Mouse (Mus musculus) gastrocnemius, adult 2 months (tissue): Measurements from ENCODE around the gene Bax. TPM values are rescaled to one million over a fixed set of nuclear protein-coding genes. Genes with fewer than 3 reads are reported as not detected.
A peak's percentile ranks its signal among the peaks of the same experiment; 100 is the strongest.

ENCODE experiments used
- DNase-seq: peaks from one replicate; pipeline ENCODE4 v3.0.0; 2022
- H3K27ac ChIP-seq: fragments of 200-600 bp; 2 replicates; pipeline ENCODE4 v1.8.1; 2022; ENCODE audit warnings: mild to moderate bottlenecking
- H3K4me3 ChIP-seq: fragments of 200-600 bp; 2 replicates; pipeline ENCODE4 v1.8.1; 2022; ENCODE audit warnings: mild to moderate bottlenecking, moderate library complexity
- CTCF ChIP-seq: fragments of 200-600 bp; IDR thresholded peaks from 2 replicates; pipeline ENCODE4 v1.8.1; 2022; ENCODE audit warnings: antibody characterized with exemption, mild to moderate bottlenecking, moderate library complexity
- intact Hi-C: fragments of 180-260 bp; cut with DNase I; formaldehyde crosslinking; loops from one replicate; pipeline ENCODE4 v1.15.1; 2025
- total RNA-seq, 2 experiments: library from RNA; stranded (reverse); gene quantifications; 2 replicates each; pipeline ENCODE4 v1.2.3; 2021

Gene Bax
- total RNA-seq, 2 experiments from 2014 or later, result 17.6 to 18.4 TPM

DNA sequence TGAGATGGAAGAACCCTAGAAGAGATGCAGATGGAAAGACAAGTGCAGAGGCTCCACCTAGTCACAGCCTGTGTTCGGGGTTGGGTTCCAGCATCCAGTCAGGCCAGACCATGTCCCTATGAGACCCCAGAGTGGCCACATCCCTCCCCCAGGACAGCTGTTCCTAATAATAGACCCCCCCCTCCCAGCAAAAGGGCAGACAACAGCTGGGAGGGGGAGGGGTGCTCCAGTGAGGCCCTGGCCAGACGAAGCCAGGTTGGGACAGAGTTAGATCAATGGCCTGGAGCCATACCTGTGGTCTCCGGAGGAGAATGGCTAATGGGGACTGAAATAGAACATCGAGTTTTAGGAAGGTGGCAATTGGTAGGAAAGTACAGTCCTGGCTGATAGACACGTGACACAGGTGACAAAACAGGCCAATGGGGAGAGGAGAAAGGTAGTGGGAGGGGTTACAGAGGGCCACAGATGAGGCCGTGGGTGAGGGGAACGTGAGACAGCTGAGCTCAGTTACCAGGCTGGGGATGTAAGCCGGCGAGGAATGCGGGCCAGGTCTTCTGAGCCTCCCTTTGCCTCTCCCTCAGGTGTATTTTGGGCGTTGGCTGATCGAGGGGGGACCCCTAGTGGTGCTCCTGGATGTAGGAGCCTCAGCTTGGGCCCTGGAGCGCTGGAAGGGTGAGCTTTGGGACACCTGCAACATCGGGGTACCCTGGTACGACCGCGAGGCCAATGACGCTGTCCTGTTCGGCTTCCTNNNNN, 29.0 kb downstream of the Bax start, which contains the start of gene Ruvbl2:
Ruvbl2 (minus strand) TSS at position 576 of the 756 bp plus-strand sequence.
- intact Hi-C loops, result loop anchor here (1.0 kb wide), 1 partner anchor 32 kb away; the partner anchor contains the start of gene Kcna7
- peak; percentile 68 for TF ChIP-seq CTCF
- peak; percentile 88 for DNase-seq
- Histone ChIP-seq H3K27ac (peak within 1 kb of the TSS; percentile 97), H3K4me3 (peak within 1 kb of the TSS; percentile 87)

DNA sequence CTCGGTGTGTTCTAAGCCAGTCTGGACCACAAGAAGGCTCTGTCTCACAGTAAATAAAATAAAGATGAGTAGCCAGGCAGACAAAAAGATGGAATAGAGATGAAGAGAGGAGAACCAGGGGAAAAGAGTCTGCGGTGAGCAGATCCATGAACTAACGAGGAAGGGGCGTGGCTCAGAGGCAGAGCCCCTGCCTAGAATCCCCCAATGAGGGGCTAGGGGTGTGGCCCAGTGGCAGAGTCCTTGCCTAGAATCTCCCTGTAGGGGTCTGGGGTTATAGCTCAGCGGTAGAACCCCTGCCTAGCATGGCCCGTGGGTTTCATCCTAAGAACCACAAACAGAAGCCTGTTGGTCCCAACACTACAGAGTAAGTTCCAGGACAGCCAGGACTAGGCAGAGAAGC, 29.7 kb downstream of the Bax start:
- Histone ChIP-seq H3K27ac (peak overlapping the region; percentile 97), H3K4me3 (peak overlapping the region; percentile 87)
- DNase-seq, result no peak
- intact Hi-C loops, result no loop called here
- no peak for TF ChIP-seq CTCF

DNA sequence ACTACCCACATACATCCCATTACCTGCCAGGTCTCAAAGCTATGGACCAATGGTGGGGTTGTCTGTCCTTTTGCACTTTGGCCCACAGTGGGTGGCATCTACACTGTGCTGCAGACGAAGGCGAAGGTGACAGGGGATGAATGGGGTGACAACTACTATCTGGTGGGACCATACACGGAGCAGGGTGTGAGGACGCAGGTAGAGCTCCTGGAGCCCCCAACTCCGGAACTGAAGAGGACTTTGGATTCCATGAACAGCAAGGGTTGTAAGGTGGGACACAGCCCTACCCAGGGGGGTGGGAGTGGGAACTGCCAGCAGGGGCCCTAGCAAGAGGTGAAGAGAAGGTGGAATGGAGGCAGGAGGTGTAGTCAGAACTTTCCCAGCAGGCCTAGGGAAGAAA, 30.3 kb downstream of the Bax start:
- no peak for DNase-seq
- TF ChIP-seq CTCF, result no peak
- intact Hi-C loops, result no loop called here
- Histone ChIP-seq H3K27ac (peak overlapping the region; percentile 97), H3K4me3 (peak overlapping the region; percentile 87)

DNA sequence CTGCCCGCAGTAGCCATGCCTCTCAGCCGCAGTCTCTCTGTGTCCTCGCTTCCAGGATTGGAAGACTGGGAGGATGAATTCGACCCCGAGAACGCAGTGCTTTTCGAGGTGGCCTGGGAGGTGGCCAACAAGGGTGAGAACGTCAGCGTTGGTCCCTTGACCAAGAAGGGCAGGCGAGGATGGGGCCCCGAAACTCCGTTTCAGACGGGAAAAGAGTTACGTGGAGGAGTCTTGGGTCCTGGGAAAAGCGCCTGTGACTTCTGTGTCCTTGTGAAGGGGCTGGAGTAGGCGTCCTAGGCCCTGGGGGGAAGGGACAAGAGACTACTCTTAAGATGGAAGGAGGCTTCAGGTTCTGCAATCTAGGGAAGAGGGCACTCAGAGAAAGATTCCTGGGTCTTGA, 31.7 kb downstream of the Bax start:
- Histone ChIP-seq H3K4me3 (peak overlapping the region; percentile 87), H3K27ac (peak overlapping the region; percentile 97)
- no peak for TF ChIP-seq CTCF
- DNase-seq, result no peak
- intact Hi-C loops, result no loop called here

DNA sequence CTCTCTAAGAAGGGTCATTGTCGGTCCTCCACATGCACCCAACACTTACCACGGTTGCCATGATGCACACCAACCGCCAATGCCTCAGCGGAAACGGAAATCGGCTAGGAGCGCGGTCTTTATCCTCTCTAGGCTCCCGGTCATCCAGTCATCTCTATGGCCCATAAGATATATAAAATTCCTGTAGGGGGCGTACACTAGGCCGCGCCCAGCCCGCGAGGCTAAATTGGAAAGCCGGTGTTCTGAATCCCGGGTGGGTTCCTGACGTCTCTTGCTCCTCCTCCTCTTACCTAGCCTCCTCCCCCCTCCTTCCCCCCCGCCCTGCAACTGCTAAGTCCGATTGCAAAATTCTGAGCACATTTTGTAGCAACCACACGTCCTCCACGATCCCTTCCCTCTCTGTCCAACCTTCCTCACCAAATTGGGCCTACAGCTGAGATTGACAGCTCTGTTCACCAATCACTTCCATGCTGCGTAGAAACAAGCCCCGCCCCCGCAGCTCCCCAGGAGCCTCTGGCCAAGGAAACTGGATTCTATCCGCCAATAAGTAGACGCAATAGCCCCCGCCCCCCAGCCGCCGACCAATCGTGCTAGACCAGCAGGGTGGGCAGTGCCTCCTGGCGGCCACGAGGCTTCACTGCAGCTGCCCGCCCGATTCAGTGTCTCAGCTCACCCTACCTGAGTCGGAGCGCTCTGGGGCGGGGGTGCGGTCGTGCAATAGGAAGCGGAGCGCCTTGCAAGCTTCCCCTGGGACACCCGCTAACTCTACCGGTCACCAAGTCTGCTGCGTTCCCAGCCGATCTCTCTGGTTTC, 32.3 kb downstream of the Bax start, which contains the start of gene Gys1:
Gys1 (plus strand) TSS at position 642 of the 813 bp plus-strand sequence.
- Histone ChIP-seq H3K27ac (peak within 1 kb of the TSS; percentile 97), H3K4me3 (peak within 1 kb of the TSS; percentile 87)
- DNase-seq, result peak; percentile 100
- intact Hi-C loops, result loop anchor here (1.0 kb wide), 1 partner anchor 29 kb away; the partner anchor contains the start of gene Kcna7
- TF ChIP-seq CTCF, result peak; percentile 90

DNA sequence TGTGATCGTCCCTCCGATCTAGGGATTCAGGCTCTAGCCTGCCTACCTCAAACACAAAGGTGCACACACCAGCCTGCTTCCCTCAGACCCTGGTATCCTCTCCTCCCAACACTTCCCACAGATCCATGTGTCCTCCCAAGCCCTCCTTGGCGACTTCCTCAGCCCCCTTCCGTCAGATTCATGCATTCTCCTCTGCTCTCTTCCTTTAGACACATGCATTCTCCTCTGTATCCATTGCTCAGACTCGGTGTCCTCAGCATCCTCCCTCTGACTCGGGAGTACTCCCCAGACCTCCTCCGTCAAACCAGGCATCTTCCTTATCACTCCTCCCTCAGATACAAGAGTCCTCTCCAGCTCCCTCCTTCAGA, 32.9 kb downstream of the Bax start:
- no peak for TF ChIP-seq CTCF
- intact Hi-C loops, result loop anchor here (1.0 kb wide), 1 partner anchor 29 kb away; the partner anchor contains the start of gene Kcna7
- Histone ChIP-seq H3K4me3 (peak overlapping the region; percentile 87), H3K27ac (peak overlapping the region; percentile 97)
- DNase-seq, result no peak

DNA sequence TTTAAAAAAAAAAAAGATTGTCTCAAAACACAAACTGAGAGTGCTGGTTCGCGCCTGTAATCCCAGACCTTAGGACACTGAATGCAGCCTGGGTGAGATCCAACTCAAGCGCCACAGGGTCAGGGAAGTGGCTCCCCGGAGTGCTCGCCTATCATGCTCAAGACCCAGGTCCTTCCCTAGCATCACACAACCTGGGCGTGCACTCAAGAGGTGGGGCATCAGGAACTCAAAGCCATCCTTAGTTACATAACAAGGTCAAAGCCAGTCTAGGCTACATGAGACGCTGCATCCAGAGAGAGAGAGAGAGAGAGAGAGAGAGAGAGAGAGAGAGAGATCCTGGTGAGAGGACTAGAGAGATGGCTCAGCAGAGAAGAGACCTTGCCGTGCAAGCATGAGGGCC, 40.1 kb downstream of the Bax start:
- intact Hi-C loops, result no loop called here
- TF ChIP-seq CTCF, result no peak
- Histone ChIP-seq H3K4me3 (no peak overlapping the region), H3K27ac (peak overlapping the region; percentile 63)
- peak; percentile 71 for DNase-seq

DNA sequence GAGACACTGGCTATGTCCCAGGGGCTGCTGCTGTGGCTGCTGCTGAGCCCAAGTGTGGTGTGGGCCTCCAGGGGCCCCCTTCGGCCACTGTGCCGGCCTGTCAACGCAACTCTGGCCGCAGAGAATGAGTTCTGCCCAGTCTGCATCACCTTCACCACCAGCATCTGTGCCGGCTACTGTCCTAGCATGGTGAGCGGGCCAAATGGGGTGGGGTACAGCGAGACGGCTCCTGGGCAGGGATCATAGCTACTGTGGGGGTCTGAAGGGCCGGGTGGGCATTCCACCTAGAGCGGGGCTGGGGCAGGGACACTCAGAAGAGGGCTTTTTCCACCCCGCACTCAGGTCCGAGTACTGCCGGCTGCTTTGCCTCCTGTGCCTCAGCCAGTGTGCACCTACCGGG, 45.5 kb downstream of the Bax start:
- intact Hi-C loops, result no loop called here
- no peak for TF ChIP-seq CTCF

DNA sequence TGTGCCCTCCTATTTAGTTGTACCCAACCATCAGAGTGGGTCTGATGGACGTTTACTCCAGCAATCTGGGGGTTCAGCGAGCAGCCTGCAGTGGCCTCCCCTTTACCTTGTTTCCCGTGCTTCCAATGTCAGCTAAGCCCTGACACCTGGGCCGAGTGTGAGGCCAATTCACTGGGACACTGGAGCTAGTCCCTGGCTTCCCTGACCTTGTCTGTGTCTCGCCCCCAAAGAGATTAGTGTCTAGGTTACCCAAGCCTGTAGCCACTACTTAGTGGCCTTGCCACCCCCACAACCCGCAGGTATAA, 46.1 kb downstream of the Bax start, which contains the start of gene Lhb:
Lhb (plus strand) TSS at position 206 of the 305 bp plus-strand sequence.
- intact Hi-C loops, result no loop called here
- DNase-seq, result no peak
- TF ChIP-seq CTCF, result no peak
- Histone ChIP-seq H3K27ac (no peak within 1 kb of the TSS), H3K4me3 (no peak within 1 kb of the TSS)

More for the DNA sequence above, 45.5 kb downstream of the Bax start:
- Histone ChIP-seq H3K27ac (no peak overlapping the region), H3K4me3 (no peak overlapping the region)
- DNase-seq, result no peak

DNA sequence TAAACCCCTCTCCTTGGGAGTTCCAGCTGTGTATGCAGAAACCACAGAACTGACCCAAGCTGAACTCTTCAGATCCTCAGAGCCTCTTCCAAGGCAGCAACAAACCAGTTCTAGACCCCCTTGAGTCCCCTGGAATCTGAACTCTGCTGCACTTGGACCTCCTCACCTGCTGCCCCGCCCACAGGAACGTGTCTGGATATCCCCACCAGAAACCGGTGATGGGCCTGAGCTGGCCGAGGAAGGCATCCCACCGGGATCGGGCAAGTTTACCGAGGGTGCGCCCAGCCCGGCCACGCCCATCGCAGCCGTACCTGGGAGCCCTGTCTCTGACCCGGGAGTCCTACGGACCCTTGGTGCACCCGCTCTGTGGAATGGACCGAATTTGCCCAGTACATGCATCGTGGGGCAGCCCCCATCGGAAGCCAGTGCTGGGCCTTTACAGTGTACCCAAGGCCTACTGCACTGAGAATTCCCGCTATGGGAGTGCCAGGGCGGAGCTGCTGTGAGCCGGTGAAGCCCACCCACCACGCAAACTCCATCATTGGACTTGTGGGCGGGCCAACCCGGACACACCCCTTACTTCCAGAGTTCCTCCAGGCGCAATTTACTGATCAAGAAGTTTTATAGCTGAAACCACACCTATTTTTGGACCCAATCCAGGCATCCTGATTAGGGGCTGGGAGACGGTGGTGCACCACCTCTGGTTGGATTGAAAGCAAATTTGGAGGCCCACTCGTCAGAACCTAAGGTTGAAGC, 46.7 kb downstream of the Bax start:
- DNase-seq, result no peak
- intact Hi-C loops, result no loop called here
- Histone ChIP-seq H3K27ac (no peak overlapping the region), H3K4me3 (no peak overlapping the region)
- TF ChIP-seq CTCF, result no peak

DNA sequence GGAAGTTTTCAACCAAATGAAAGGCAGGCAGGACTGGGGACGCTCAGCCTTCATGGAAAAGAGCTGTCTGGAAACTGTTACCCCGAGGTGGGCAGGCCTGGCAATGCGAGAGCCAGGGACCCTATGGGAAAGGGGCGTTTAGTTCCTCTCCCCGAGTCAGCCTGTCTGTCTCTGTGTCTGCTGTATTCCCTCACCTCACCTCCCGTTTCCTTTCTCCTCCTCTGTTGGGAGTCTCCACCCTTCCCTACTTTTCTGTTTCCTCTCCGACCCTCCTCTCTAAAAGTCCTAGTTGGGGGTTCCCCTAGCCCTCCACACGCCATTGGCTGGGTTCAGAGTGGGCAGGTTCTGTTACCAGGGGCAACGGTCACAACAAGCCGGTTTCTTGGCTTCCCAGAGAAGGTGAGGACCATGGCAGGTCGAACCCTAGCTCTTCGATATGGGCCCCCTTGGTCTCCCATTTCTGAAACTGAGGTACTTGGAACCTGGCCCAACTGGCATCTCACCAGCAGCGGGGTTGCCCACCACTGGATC, 48.7 kb downstream of the Bax start:
- TF ChIP-seq CTCF, result no peak
- intact Hi-C loops, result loop anchor here (2.0 kb wide), 1 partner anchor 13 kb away; no protein-coding TSS in a partner anchor
- Histone ChIP-seq H3K4me3 (no peak overlapping the region), H3K27ac (no peak overlapping the region)
- peak; percentile 5 for DNase-seq

DNA sequence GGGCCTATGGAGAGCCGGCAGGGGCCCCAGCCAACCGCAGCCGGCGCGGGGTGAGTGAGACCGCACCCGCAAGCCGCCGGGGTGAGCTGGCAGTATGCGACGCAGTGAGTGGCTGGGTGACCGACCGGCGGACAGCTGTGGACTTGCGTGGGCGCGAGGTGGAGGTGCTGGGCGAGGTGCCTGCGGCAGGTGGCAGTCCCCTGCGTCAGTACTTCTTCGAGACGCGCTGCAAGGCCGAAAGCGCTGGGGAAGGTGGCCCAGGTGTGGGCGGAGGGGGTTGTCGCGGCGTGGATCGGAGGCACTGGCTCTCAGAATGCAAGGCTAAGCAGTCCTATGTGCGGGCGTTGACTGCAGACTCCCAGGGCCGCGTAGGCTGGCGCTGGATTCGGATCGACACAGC, 51.1 kb downstream of the Bax start:
- no peak for DNase-seq
- Histone ChIP-seq H3K27ac (no peak overlapping the region), H3K4me3 (no peak overlapping the region)
- intact Hi-C loops, result loop anchor here (2.0 kb wide), 1 partner anchor 15 kb away; no protein-coding TSS in a partner anchor
- no peak for TF ChIP-seq CTCF
